Mouse (Mus musculus) hindbrain, postnatal 0 days (tissue): ENCODE measurements around the gene Plxdc2. TPM values are rescaled to one million over a fixed set of nuclear protein-coding genes. Genes with fewer than 3 reads are reported as not detected.
"Not testable (repeated sequence)": the region's sequence is repeated elsewhere in the genome, so short reads cannot be mapped to it uniquely, and the experiment has no call there.

Source experiments
- ATAC-seq: fragments of 200-750 bp; cut with Nextera tagmentation; 2 replicates; pipeline ENCODE4 v1.8.0; 2017; ENCODE audit warnings: mild to moderate bottlenecking, moderate TSS enrichment, moderate library complexity
- DNase-seq: peaks from one replicate; pipeline ENCODE4 v3.0.0-alpha.2; 2015; ENCODE audit warnings: low spot score
- H3K27ac ChIP-seq: fragments of 300-500 bp; sonication (generic); 2 replicates; pipeline ENCODE4 v1.5.1; 2014; ENCODE audit warnings: mild to moderate bottlenecking
- H3K27me3 ChIP-seq: fragments of 300-500 bp; sonication (generic); 2 replicates; pipeline ENCODE4 v1.6.1; 2014; ENCODE audit warnings: low read length, mixed read lengths; ENCODE audit not compliant: insufficient read depth
- H3K36me3 ChIP-seq: fragments of 300-500 bp; sonication (generic); 2 replicates; pipeline ENCODE4 v1.6.1; 2014; ENCODE audit warnings: low read length, mixed read lengths; ENCODE audit not compliant: insufficient read depth
- H3K4me1 ChIP-seq: fragments of 300-500 bp; sonication (generic); 2 replicates; pipeline ENCODE4 v1.6.1; 2014; ENCODE audit warnings: antibody characterized with exemption, low read length, mixed read lengths; ENCODE audit not compliant: insufficient read depth
- H3K4me2 ChIP-seq: fragments of 300-500 bp; sonication (generic); 2 replicates; pipeline ENCODE4 v1.6.1; 2014; ENCODE audit warnings: low read depth, mild to moderate bottlenecking, low read length, moderate library complexity, mixed read lengths
- H3K4me3 ChIP-seq: fragments of 300-500 bp; sonication (generic); 2 replicates; pipeline ENCODE4 v1.5.1; 2014; ENCODE audit warnings: low read length
- H3K9ac ChIP-seq: fragments of 300-500 bp; sonication (generic); replicated peaks from 2 replicates; pipeline ENCODE4 v1.6.1; 2014; ENCODE audit warnings: mild to moderate bottlenecking, low read length, moderate library complexity, mixed read lengths
- H3K9me3 ChIP-seq: fragments of 300-500 bp; sonication (generic); 2 replicates; pipeline ENCODE4 v1.6.1; 2016; ENCODE audit warnings: low read length, mixed read lengths
- CTCF ChIP-seq: IDR thresholded peaks from 2 replicates; pipeline ENCODE4 v1.5.1; 2016; ENCODE audit warnings: antibody characterized with exemption, control low read depth, low read depth
- WGBS: fragments of 180-500 bp; shearing (Covaris S2); extraction: QIAGEN DNeasy Blood & Tissue Kit; methylation state at CpG from one replicate; pipeline ENCODE4 v1.1.7; 2014; 5-methylcytosine and 5-hydroxymethylcytosine counted together
- polyA plus RNA-seq: library from polyadenylated mRNA; unstranded; fragments of >200 nt; fragmentation: Nextera tagmentation; extraction: Ambion mirVana; gene quantifications from 2 replicates; pipeline ENCODE4 v1.2.1, GENCODE M21; 2015
- total RNA-seq: library from RNA; depleted of rRNA; stranded (reverse); fragments of >200 nt; gene quantifications from 2 replicates; pipeline ENCODE4 v1.2.3, GENCODE M21; 2014

Plxdc2 gene
- total and polyA plus RNA-seq, 2 experiments from 2014 or later = 29.0 to 33.2 TPM

GRCm38 (mm10) chr2:16749302-16749909 is 393.3 kb downstream of the Plxdc2 start:
- Histone ChIP-seq H3K9me3 (no peaks in the 10 kb centered on the region), H3K27me3 (no peaks in the 10 kb centered on the region), H3K4me1 (no peaks in the 10 kb centered on the region), H3K27ac (no peak overlapping the region), H3K36me3 (no peaks in the 10 kb centered on the region), H3K9ac (no peak overlapping the region), H3K4me3 (no peak overlapping the region), H3K4me2 (no peak overlapping the region)
- ATAC-seq (no peak), DNase-seq (peak; percentile 13)
- no peak for TF ChIP-seq CTCF
- WGBS = 71% methylated on average over 4 of the region's 4 CpGs

DNA sequence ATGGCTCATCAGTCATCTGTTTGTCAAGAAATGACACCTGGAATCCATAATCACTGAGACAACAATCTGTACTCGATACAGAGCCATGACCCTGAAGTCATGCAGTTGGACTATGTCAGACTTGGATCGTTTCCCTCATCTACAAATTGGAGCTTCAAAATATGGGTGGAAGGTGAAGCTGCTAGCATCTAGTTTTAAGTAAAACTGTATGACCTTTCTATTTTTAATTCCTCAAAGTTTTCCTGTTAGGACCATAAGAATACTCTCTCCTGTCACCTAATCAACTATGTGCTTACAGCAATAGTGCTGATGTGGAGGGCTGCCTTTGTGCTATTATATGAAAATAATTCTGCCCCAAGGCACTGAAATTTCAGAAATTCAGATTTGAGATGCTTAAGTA is 401.1 kb downstream of the Plxdc2 start:
- no peaks in the 10 kb centered on the region for H3K27me3 ChIP-seq
- no peak overlapping the region for H3K27ac ChIP-seq
- no peaks in the 10 kb centered on the region for H3K4me1 ChIP-seq
- no peak for ATAC-seq
- H3K4me2 ChIP-seq = no peak overlapping the region
- no peaks in the 10 kb centered on the region for H3K36me3 ChIP-seq
- H3K9me3 ChIP-seq = no peaks in the 10 kb centered on the region
- 80% methylated on average over 2 of the region's 2 CpGs for WGBS
- no peak for DNase-seq
- H3K9ac ChIP-seq = no peak overlapping the region
- H3K4me3 ChIP-seq = no peak overlapping the region
- no peak for TF ChIP-seq CTCF

DNA sequence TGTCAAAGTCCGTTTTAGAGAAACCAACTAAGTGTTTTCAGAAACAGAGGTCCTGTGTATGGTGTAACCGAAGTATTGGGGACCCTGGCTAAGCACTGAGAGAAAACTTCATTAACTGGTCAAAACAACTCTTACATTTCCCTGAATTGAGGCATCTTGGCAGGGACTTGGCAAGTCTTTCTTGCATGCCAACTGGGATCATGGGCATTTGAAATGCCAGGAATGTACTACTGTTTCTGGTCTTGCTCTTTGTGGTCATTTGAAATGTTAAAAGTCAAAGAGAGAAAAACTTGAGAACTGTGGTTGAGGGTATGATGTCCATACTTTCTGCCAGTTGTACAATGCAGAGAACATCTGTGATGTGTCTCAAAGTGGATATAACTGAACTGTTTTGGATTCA is 403.7 kb downstream of the Plxdc2 start:
- Histone ChIP-seq H3K9ac (no peak overlapping the region), H3K27ac (no peak overlapping the region), H3K9me3 (no peaks in the 10 kb centered on the region), H3K27me3 (no peaks in the 10 kb centered on the region), H3K4me2 (no peak overlapping the region), H3K36me3 (no peaks in the 10 kb centered on the region), H3K4me3 (no peak overlapping the region), H3K4me1 (no peaks in the 10 kb centered on the region)
- WGBS = 87% methylated on average over 2 of the region's 2 CpGs
- no peak for TF ChIP-seq CTCF
- ATAC-seq (no peak), DNase-seq (no peak)

GRCm38 (mm10) chr2:16769149-16769548 is 413.0 kb downstream of the Plxdc2 start:
- H3K4me3 ChIP-seq, ATAC-seq, H3K27ac ChIP-seq, H3K9ac ChIP-seq, H3K4me1 ChIP-seq, H3K4me2 ChIP-seq, H3K9me3 ChIP-seq, H3K36me3 ChIP-seq, H3K27me3 ChIP-seq, DNase-seq: not testable (repeated sequence)
- WGBS = 97% methylated on average over 5 of the region's 7 CpGs

DNA sequence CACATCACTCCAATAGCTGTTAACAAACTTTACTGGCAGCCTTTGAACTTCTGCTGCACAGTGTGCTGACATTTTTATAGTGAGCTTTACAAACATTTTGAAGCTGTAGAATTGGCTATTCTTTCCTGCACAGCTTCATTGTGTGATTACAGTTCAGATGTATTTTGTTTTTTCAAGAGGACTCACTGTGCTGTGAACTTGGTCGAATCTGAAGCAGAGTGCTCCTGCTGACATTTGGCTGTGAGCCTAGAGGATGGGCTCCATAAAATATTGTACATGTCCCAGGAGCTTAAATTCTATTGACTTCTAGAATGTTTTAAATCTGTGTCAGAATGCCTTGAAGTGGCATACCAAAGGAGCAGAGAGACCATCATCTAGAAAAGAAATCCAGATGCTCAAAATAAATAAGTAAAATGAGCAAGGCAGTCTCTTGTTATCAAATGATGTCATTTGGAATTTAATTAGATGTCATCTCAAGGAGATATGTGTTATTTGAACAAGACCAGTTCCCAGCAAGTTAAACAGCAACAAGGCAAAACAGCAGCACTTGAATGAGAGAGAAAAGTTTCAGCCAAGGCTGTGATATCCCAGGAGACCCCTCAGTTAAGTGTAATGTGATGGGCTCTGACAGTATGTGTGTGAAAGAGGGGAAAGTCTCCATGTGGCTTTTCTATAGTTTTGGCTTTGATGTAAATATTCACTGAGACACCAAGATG is 417.5 kb downstream of the Plxdc2 start:
- no peak overlapping the region for H3K27ac ChIP-seq
- TF ChIP-seq CTCF = no peak
- ATAC-seq (no peak), DNase-seq (peak; percentile 24)
- 0 out of 2 replicates have a peak, but pooled peaks cover 4% of the 10 kb centered on the region for H3K4me1 ChIP-seq
- H3K4me3 ChIP-seq = no peak overlapping the region
- no peaks in the 10 kb centered on the region for H3K9me3 ChIP-seq
- H3K4me2 ChIP-seq = no peak overlapping the region
- no peak overlapping the region for H3K9ac ChIP-seq
- 10% methylated on average over 1 of the region's 1 CpGs for WGBS
- H3K36me3 ChIP-seq = no peaks in the 10 kb centered on the region
- no peaks in the 10 kb centered on the region for H3K27me3 ChIP-seq

GRCm38 (mm10) chr2:16774114-16774433 is 418.0 kb downstream of the Plxdc2 start:
- H3K27ac ChIP-seq = no peak overlapping the region
- ATAC-seq = no peak
- WGBS = 51% methylated on average over 3 of the region's 3 CpGs

GRCm38 (mm10) chr2:16795283-16795682 is 439.2 kb downstream of the Plxdc2 start:
- H3K4me2 ChIP-seq = no peak overlapping the region
- no peaks in the 10 kb centered on the region for H3K27me3 ChIP-seq
- H3K9ac ChIP-seq = no peak overlapping the region
- no peak overlapping the region for H3K27ac ChIP-seq
- H3K4me1 ChIP-seq = no peaks in the 10 kb centered on the region
- no peak overlapping the region for H3K4me3 ChIP-seq
- TF ChIP-seq CTCF = no peak
- ATAC-seq = no peak
- no peaks in the 10 kb centered on the region for H3K9me3 ChIP-seq
- H3K36me3 ChIP-seq = no peaks in the 10 kb centered on the region
- DNase-seq = no peak

More at GRCm38 (mm10) chr2:16774114-16774433, 418.0 kb downstream of the Plxdc2 start:
- no peak for TF ChIP-seq CTCF
- 0 out of 2 replicates have a peak, but pooled peaks cover 4% of the 10 kb centered on the region for H3K4me1 ChIP-seq
- no peaks in the 10 kb centered on the region for H3K27me3 ChIP-seq
- H3K9ac ChIP-seq = no peak overlapping the region
- no peak overlapping the region for H3K4me2 ChIP-seq
- no peak for DNase-seq
- no peaks in the 10 kb centered on the region for H3K9me3 ChIP-seq
- no peak overlapping the region for H3K4me3 ChIP-seq
- H3K36me3 ChIP-seq = no peaks in the 10 kb centered on the region
